Mouse (Mus musculus) heart, embryonic 11.5 days (tissue): ENCODE measurements at regions not wholly inside any gene's neighbourhood (a gene's known extent, or its start where the extent isn't known, plus 50 kb on each side); places are given as distances from the start of the nearest gene placed in this dataset.

Experiments
- ATAC-seq: fragments of 200-750 bp; cut with Nextera tagmentation; replicated peaks from 2 replicates; pipeline ENCODE4 v1.8.0; 2017; ENCODE audit warnings: moderate library complexity; ENCODE audit not compliant: insufficient number of reproducible peaks, low FRiP score, low TSS enrichment
- H3K27ac ChIP-seq: fragments of 300-500 bp; sonication (generic); 2 replicates; pipeline ENCODE4 v1.5.1; 2014; ENCODE audit warnings: mild to moderate bottlenecking, low read depth, low read length
- H3K27me3 ChIP-seq: fragments of 300-500 bp; sonication (generic); 2 replicates; pipeline ENCODE4 v1.6.1; 2014; ENCODE audit warnings: mild to moderate bottlenecking, low read length, mixed read lengths; ENCODE audit not compliant: control insufficient read depth, insufficient read depth
- H3K36me3 ChIP-seq: fragments of 300-500 bp; sonication (generic); 2 replicates; pipeline ENCODE4 v1.6.1; 2014; ENCODE audit warnings: mild to moderate bottlenecking, low read length, moderate library complexity, mixed read lengths; ENCODE audit not compliant: control insufficient read depth, insufficient read depth
- H3K4me1 ChIP-seq: fragments of 300-500 bp; sonication (generic); 2 replicates; pipeline ENCODE4 v1.6.1; 2014; ENCODE audit warnings: low read length; ENCODE audit not compliant: control insufficient read depth, insufficient read depth
- H3K4me2 ChIP-seq: fragments of 300-500 bp; sonication (generic); 2 replicates; pipeline ENCODE4 v1.6.1; 2014; ENCODE audit warnings: mild to moderate bottlenecking, moderate library complexity
- H3K4me3 ChIP-seq: fragments of 300-500 bp; sonication (generic); 2 replicates; pipeline ENCODE4 v1.5.1; 2014; ENCODE audit warnings: low read depth, low read length
- H3K9ac ChIP-seq: fragments of 300-500 bp; sonication (generic); 2 replicates; pipeline ENCODE4 v1.6.1; 2014; ENCODE audit warnings: mild to moderate bottlenecking, low read depth, low read length, moderate library complexity
- H3K9me3 ChIP-seq: fragments of 300-500 bp; sonication (generic); replicated peaks from 2 replicates; pipeline ENCODE4 v1.6.1; 2016; ENCODE audit warnings: low read length; ENCODE audit not compliant: control insufficient read depth
- WGBS: fragments of 180-500 bp; shearing (Covaris S2); extraction: QIAGEN DNeasy Blood & Tissue Kit; methylation state at CpG from one replicate; pipeline ENCODE4 v1.1.7; 2014; ENCODE audit not compliant: insufficient replicate concordance; 5-methylcytosine and 5-hydroxymethylcytosine counted together

- no peaks in the 10 kb centered on the region for H3K36me3 ChIP-seq
- ATAC-seq: no peak
- H3K27me3 ChIP-seq: no peaks in the 10 kb centered on the region
- H3K4me3 ChIP-seq: no peak overlapping the region
- 81% methylated on average over 9 of the region's 9 CpGs for WGBS
- 0 out of 2 replicates have a peak, but pooled peaks cover 2% of the 10 kb centered on the region for H3K9me3 ChIP-seq
- H3K4me1 ChIP-seq: no peaks in the 10 kb centered on the region
- no peak overlapping the region for H3K9ac ChIP-seq
- H3K4me2 ChIP-seq: no peak overlapping the region
- H3K27ac ChIP-seq: no peak overlapping the region
Observed at GRCm38 (mm10) chr12:112317191-112317590, 171.2 kb downstream of the Kif26a start.

DNA sequence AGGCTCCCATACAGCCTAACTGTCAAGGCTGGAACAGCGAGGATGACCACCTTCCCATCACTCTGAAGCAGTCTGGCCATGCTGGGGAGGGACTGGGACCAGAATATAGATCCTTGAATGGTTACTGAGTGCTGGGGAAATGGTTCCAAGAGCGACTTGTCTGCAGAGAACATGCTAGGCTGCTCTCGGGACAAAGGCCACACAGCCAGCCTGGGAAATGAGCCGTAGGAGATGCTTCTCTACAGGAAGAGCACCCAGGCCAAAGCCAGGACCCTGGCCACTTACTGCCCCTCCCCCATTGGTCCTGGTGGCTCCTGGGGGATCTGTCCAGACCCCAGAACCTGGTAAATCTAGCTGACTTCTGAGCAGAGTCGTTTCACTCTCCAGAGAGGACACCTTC lies 170.8 kb upstream of the A530016L24Rik start:
- Histone ChIP-seq H3K9me3 (0 out of 2 replicates have a peak, but pooled peaks cover 2% of the 10 kb centered on the region), H3K4me3 (no peak overlapping the region), H3K4me2 (no peak overlapping the region), H3K27me3 (no peaks in the 10 kb centered on the region), H3K36me3 (no peaks in the 10 kb centered on the region), H3K27ac (no peak overlapping the region), H3K4me1 (no peaks in the 10 kb centered on the region), H3K9ac (no peak overlapping the region)
- no peak for ATAC-seq
- 74% methylated on average over 5 of the region's 5 CpGs for WGBS

GRCm38 (mm10) chr12:112322196-112322595 lies 167.1 kb upstream of the A530016L24Rik start:
- 56% methylated on average over 2 of the region's 2 CpGs for WGBS
- ATAC-seq: no peak
- H3K27ac ChIP-seq: no peak overlapping the region
- H3K4me2 ChIP-seq: no peak overlapping the region
- no peaks in the 10 kb centered on the region for H3K4me1 ChIP-seq
- no peaks in the 10 kb centered on the region for H3K36me3 ChIP-seq
- no peaks in the 10 kb centered on the region for H3K9me3 ChIP-seq
- no peak overlapping the region for H3K4me3 ChIP-seq
- H3K9ac ChIP-seq: no peak overlapping the region
- peaks cover 1% of the 10 kb centered on the region; the same call in 1 of the 2 replicates for H3K27me3 ChIP-seq

- no peak for ATAC-seq
- Histone ChIP-seq H3K9ac (no peak overlapping the region), H3K27me3 (peaks cover 9% of the 10 kb centered on the region), H3K9me3 (no peaks in the 10 kb centered on the region), H3K4me1 (peaks cover 13% of the 10 kb centered on the region), H3K27ac (no peak overlapping the region), H3K4me3 (no peak overlapping the region), H3K4me2 (no peak overlapping the region), H3K36me3 (no peaks in the 10 kb centered on the region)
- 85% methylated on average over 8 of the region's 8 CpGs for WGBS
Observed at GRCm38 (mm10) chr12:112327411-112327810, 161.8 kb upstream of the A530016L24Rik start.

DNA sequence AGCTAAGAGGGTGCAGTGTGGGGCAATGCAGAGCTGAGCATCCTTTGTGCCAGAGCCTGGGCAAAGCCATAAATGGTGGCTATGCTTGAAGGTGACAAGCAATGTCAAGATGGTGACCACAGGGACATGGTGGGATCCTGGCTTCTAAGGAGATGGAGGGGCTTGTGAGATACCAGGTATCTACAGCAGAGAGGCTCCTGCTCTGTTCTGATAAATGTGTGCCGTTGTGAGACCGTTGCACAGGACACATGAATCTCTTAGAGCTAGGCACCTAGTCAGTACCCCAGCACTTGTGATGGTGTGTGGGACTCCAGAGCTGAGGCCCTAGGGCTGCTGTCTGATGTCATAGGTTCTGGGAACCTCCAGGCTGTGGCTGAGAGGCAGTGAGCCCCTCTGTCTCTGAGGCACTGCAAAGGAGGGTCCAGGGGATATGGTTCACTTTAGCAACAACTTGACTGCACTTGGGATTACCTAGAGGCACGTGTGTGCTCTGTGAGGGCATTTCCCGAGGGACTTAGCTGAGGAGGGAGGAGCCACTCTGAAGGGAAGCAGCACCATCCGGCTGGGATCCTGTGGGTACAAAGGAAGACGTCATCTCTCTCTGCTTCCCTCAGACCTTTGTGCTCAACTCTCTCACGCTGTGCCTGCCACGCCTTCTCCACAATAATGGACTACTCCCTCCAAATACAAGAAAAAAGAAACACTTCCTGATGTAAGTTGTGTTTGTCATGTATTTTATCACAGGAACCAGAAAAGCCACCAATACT lies 160.3 kb upstream of the A530016L24Rik start:
- Histone ChIP-seq H3K4me1 (peaks cover 21% of the 10 kb centered on the region), H3K27ac (no peak overlapping the region), H3K4me3 (no peak overlapping the region), H3K27me3 (peaks cover 9% of the 10 kb centered on the region), H3K9ac (no peak overlapping the region), H3K36me3 (no peaks in the 10 kb centered on the region), H3K9me3 (no peaks in the 10 kb centered on the region), H3K4me2 (no peak overlapping the region)
- no peak for ATAC-seq
- 34% methylated on average over 8 of the region's 8 CpGs for WGBS

DNA sequence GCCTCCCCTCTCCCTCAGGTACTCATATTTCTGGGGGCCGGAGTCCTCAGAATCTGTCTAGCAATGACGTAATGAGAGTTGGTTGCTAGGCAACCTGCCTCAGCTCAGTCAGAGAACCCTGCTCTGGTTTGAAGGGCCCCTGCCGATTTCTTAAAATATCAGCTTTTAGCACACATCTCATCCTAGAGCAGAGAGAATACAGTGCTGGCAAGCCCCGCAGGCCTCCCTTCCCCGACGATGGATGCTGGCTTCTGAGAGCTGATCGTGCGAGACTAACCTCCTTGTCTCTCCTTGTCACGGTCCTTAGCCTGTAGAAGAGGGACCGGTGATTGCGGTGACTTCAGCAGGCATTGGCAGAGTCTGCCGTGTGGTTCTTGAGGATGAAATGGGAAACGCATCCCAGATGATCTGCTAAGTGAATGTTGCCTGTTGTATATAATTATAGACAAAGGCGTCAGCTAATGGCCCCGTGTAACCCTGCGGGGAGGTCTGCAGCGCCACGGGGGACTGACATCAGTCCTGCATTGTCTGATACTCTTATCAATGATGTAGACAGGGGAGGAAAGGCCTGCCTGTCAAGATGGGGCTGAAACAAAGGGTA lies 159.4 kb upstream of the A530016L24Rik start:
- Histone ChIP-seq H3K4me1 (peaks cover 24% of the 10 kb centered on the region), H3K9ac (no peak overlapping the region), H3K27ac (no peak overlapping the region), H3K36me3 (no peaks in the 10 kb centered on the region), H3K9me3 (no peaks in the 10 kb centered on the region), H3K4me2 (peak overlapping the region; percentile 15), H3K4me3 (no peak overlapping the region), H3K27me3 (peaks cover 9% of the 10 kb centered on the region)
- no peak for ATAC-seq
- 20% methylated on average over 18 of the region's 18 CpGs for WGBS

DNA sequence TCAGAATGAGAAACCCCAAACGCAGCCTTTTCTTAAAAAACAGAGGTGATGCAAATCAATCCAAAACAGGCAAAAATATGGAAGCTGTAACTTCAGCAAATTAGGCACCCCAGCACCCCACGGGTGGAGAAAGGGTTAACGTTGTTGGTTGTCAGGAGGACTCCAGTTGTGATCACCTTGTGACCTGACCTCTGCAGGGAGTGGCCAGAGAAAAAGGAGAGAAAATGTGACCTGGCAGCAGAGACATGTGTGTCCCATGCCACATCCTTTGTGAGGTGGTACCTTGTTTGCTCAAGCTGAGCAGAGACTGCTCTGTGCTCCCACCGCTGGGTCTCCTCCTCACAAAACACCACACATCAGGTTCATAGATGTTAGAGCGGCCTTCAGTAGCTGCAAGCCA lies 158.7 kb upstream of the A530016L24Rik start:
- H3K9ac ChIP-seq: no peak overlapping the region
- no peaks in the 10 kb centered on the region for H3K9me3 ChIP-seq
- WGBS: 56% methylated on average over 5 of the region's 5 CpGs
- H3K4me1 ChIP-seq: peaks cover 24% of the 10 kb centered on the region
- H3K36me3 ChIP-seq: no peaks in the 10 kb centered on the region
- peaks cover 9% of the 10 kb centered on the region for H3K27me3 ChIP-seq
- ATAC-seq: no peak
- no peak overlapping the region for H3K4me2 ChIP-seq
- H3K27ac ChIP-seq: no peak overlapping the region
- no peak overlapping the region for H3K4me3 ChIP-seq

DNA sequence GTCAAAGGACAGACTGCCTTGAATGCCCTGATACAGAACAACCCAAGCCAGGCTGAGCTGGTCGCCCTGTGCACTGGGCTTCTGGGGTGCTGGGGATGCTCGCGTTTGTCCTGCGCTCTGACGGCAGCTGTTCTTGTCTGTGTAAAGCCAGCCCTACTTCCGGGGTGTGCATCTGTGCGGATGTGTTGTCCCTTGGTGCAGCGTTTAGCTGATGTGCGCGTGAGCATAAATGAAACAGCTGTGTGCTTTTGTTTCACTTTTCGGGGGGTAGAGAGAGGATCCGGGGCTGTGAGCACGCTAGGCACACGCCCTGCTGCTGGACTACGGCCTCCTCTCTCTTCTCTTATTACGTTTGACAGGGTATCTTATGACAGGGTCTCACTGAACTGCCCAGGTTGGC lies 158.2 kb upstream of the A530016L24Rik start:
- no peak overlapping the region for H3K27ac ChIP-seq

More for the DNA sequence above, 158.2 kb upstream of the A530016L24Rik start:
- ATAC-seq: no peak
- 83% methylated on average over 16 of the region's 16 CpGs for WGBS
- Histone ChIP-seq H3K4me3 (no peak overlapping the region), H3K4me1 (peaks cover 24% of the 10 kb centered on the region), H3K27me3 (peaks cover 9% of the 10 kb centered on the region), H3K4me2 (no peak overlapping the region), H3K9ac (no peak overlapping the region), H3K9me3 (no peaks in the 10 kb centered on the region), H3K36me3 (no peaks in the 10 kb centered on the region)
